Mouse (Mus musculus) C2C12 (cell line): Measurements from ENCODE around the gene Rrbp1.

ENCODE experiments used
- CEBPB ChIP-seq: IDR thresholded peaks from one replicate; pipeline ENCODE4 v1.6.1; 2011; ENCODE audit warnings: low read depth, mild to moderate bottlenecking, control low read depth, moderate library complexity
- CTCF ChIP-seq: IDR thresholded peaks from one replicate; pipeline ENCODE4 v1.5.1; 2011; ENCODE audit not compliant: control insufficient read depth, insufficient read depth, insufficient read length
- FOSL1 ChIP-seq: IDR thresholded peaks from one replicate; pipeline ENCODE4 v1.8.0; 2011; ENCODE audit warnings: mild to moderate bottlenecking, low read length; ENCODE audit not compliant: poor library complexity, insufficient read depth, severe bottlenecking
- MYOD1 ChIP-seq: IDR thresholded peaks from one replicate; pipeline ENCODE4 v1.6.1; 2011; ENCODE audit warnings: low read depth; ENCODE audit not compliant: control insufficient read depth, insufficient read length
- MYOG ChIP-seq: IDR thresholded peaks from one replicate; pipeline ENCODE4 v1.6.1; 2011; ENCODE audit not compliant: control insufficient read depth, insufficient read length; ENCODE audit errors: extremely low read depth
- USF1 ChIP-seq: IDR thresholded peaks from one replicate; pipeline ENCODE4 v1.6.1; 2011; ENCODE audit warnings: low read depth, mild to moderate bottlenecking, control low read depth, moderate library complexity

- TF ChIP-seq CTCF (no peak), MYOG (no peak), USF1 (no peak), FOSL1 (no peak), CEBPB (no peak), MYOD1 (no peak)
Measured at GRCm38 (mm10) chr2:143914760-143915599, 96.1 kb downstream of the Rrbp1 start, which contains the start of gene Dstn.
